Mouse (Mus musculus): ENCODE results near the gene Fxr2.

DNA sequence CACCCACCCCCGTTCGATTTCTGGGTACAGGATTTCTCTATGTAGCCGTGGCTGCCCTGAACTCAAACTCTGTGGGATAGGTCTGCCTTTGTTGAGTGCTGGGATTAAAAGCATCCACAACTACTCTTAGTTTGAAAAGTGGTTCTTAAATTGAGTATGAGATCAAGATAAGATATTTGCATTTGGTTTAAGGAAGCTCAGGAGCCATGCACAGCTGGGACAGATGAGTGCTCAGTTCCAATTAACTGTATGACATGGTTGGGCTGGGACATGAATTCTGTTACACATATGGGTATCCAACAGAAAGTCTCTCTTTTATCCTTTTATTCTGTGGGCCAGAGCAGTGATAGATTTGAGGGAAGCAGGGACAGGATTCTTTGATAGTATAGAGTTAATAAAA is 2.7 kb downstream of the Fxr2 start:
- no peak for TF ChIP-seq POLR2A (IDR thresholded peaks at IDR 0.05; ENCODE audit: borderline replicate concordance, extremely low read depth, low read depth, low read length)
- no peak for TF ChIP-seq CTCF (IDR thresholded peaks at IDR 0.05; ENCODE audit: insufficient read depth, low read length)
